Mouse (Mus musculus) CH12.LX (cell line): Measurements from ENCODE around the gene Spred1. TPM values are rescaled to one million over a fixed set of nuclear protein-coding genes. Genes with fewer than 3 reads are reported as not detected.

Experiments used
- polyA plus RNA-seq: library from polyadenylated mRNA; unstranded; fragments of >175 nt; gene quantifications from 2 replicates; pipeline ENCODE4 v1.2.1, GENCODE M21; 2012; ENCODE audit warnings: low read depth; ENCODE audit not compliant: insufficient read length
- total RNA-seq, 2 experiments: library from RNA; depleted of rRNA; stranded (reverse); fragments of 300-350 nt in 1 of 2; fragments of >200 nt in 1 of 2; gene quantifications; 2 replicates each; pipeline ENCODE4 v1.2.3; 2012 to 2014

Spred1 gene
- total and polyA plus RNA-seq, 3 experiments: 6.9 to 16.5 (median 8.8) TPM

Other genes starting within 250 kb of the Spred1 start
- not detected in 2 replicates for gene Tmco5, start 242.7 kb upstream of the Spred1 start, total RNA-seq (2012; rRNA removed)
- gene Tmco5, start 242.7 kb upstream of the Spred1 start, total RNA-seq (2014; rRNA removed): not detected in 2 replicates
- not detected in 2 replicates for gene Tmco5, start 242.7 kb upstream of the Spred1 start, polyA plus RNA-seq
- gene Fam98b, start 128.4 kb downstream of the Spred1 start, total RNA-seq (2012; rRNA removed): 11.1 and 13.1 TPM in 2 replicates
- 22.3 and 22.8 TPM in 2 replicates for gene Fam98b, start 128.4 kb downstream of the Spred1 start, total RNA-seq (2014; rRNA removed)
- gene Fam98b, start 128.4 kb downstream of the Spred1 start, polyA plus RNA-seq: 83.5 and 84.8 TPM in 2 replicates
- gene Rasgrp1, start 221.6 kb downstream of the Spred1 start, total RNA-seq (2012; rRNA removed): 0.13 and 0.42 TPM in 2 replicates
- gene Rasgrp1, start 221.6 kb downstream of the Spred1 start, total RNA-seq (2014; rRNA removed): 0.38 and 0.51 TPM in 2 replicates
- 0.83 and 0.85 TPM in 2 replicates for gene Rasgrp1, start 221.6 kb downstream of the Spred1 start, polyA plus RNA-seq